Mouse (Mus musculus) testis, adult 2 months (tissue): ENCODE measurements around the gene Cacna1d.

Experiments used
- CTCF ChIP-seq: fragments of 200-500 bp; IDR thresholded peaks from 2 replicates; pipeline ENCODE4 v1.5.1; 2012; ENCODE audit warnings: low read depth, mild to moderate bottlenecking, inconsistent platforms, low read length, moderate library complexity; ENCODE audit not compliant: control insufficient read depth, insufficient read depth, insufficient replicate concordance
- POLR2A ChIP-seq: fragments of 200-500 bp; IDR thresholded peaks from 2 replicates; pipeline ENCODE4 v1.6.1; 2012; ENCODE audit warnings: low read depth, mild to moderate bottlenecking, inconsistent platforms, low read length, moderate library complexity; ENCODE audit not compliant: control insufficient read depth

DNA sequence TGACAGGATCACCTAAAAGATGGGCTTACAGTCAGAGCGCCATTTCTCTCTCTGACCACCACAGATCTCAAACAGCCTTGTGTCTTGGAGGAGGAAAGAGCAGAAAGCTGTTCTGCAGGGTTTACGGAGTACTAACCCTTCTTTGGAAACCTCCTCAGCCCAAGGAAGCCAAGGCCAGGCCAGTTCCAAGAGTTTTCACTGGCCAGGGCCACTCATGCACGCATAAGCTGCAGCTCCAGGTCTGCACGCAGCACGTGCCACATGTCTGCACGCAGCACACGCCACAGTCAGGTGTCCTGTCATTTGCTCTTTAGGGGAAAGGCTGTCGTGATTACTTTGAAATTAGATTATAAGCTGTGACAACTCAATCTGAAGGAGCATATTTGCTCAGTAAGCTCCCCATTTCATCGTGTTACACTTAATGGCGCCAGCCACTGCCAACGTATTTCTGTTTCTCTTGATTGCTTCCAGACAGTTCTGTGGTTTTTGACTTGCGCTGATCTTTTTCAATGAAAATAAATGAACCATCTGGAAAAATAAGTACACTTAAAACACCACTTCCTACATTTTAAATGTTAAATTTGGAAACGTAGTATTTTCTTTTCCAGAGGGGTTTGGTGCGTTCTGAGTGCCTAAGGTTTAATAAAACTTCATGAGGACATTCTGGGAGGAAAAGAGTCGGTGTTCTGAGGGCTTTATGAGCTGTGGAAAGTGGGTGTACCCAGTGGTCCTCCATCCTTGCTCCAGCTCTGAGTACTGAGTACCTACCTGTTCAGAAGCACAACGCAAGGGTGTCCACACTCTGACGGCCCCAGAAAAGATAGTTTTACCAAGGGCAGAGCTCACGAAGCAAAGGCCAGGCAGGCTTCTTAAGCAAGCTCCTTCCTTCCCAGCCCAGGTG lies 308.4 kb downstream of the Cacna1d start:
- TF ChIP-seq CTCF (no peak), POLR2A (no peak)
